Mouse (Mus musculus) cerebellum, adult 18-20 months (tissue): Measurements from ENCODE around the gene Yipf3.

Experiments used
- DNase-seq, 2 experiments: peaks; one replicate each; pipeline ENCODE4 v3.0.0; 2021

Gene Yipf3

DNA sequence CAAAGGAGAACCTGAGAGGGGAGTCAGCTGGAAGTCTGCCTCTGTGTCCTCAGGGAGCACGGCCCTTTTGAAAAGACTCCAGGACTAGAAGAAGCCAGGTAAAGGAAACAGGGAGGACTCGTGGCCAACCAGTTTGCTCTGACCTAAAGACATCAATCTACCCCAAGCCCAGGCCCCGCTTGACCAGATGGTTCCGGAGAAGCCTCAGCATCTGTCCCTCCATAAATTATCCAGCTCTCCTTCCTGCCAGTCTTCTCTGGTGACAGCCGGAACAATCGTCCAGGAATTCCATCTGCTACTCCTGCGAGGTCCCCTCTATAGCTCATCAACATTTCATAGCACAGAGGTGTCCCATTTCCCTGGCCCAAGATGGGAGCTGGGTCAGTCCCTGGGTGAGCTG lies 36.8 kb downstream of the Yipf3 start:
- DNase-seq: no peak

DNA sequence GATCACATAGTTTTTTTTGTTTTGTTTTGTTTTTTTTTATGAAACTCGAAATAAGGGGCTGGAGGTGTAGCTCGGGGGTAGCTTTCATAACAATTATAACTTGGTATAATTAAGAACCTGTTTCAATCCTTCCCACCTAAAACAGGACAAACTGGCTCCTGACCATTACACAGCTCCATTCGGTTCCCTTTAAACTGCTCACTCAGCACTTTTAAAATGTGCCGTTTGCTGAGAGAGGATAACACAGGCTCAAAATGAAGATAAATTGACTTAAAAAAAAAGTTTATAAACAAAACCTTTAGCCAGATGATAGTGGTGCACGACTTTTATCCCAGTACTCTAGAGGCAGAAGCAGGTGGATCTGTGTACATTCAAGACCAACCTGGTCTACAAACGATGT lies 37.5 kb downstream of the Yipf3 start:
- DNase-seq: no peak

DNA sequence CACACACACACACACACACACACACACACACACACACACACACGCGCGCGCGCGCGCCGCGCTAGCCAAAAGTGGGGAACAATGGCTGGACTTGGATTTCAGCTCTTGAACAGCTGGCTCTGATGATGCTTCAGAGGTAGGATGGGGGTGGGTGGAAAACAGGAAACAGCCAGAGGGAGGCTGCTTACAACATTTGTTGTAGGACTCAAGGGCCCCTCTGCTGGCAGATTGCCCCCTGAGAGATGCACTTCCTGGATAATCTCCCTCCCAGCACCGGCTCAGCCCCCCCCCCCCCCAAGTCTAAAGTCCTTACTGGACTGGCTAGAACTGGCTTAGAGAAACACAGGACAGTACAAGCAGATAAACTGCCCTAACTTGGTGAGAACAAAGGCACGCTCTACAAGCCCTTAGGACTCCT lies 39.8 kb downstream of the Yipf3 start:
- DNase-seq: no peak

DNA sequence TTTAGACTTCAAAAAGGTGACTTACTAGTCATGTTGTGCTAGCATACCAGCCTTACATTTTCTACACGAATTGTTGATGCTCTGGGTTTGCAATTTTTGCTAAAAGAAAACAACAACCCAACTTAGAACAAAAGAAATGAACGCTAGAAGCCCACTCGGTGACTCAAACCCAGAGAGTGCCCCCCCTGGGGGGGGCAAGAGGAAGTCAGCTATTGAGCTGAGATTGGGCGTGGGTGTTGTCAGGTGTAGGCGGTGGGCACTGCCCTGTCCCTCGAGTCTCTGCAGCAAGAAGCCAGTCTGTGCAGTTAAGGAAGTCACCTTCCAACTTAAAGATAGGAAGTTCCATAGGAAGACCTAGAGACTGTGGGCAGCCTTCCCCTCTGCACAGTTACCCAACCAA lies 48.7 kb downstream of the Yipf3 start:
- no peak for DNase-seq

DNA sequence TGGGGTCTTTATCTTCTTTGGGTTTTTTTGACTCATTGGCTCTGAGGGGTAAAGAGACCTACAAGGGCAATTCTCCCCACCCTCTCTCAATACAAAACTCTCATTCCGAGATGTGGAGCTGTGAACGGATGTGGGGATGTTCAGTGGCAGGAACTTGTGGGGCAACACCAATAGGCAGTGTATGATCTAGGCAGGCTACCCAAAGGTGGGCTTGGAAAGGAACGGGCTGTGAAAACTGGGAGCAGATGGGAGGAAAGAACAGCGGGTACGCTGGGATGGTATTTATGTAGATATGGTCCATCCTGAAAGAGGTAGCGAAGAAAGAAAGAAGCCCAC lies 49.1 kb downstream of the Yipf3 start:
- no peak for DNase-seq

DNA sequence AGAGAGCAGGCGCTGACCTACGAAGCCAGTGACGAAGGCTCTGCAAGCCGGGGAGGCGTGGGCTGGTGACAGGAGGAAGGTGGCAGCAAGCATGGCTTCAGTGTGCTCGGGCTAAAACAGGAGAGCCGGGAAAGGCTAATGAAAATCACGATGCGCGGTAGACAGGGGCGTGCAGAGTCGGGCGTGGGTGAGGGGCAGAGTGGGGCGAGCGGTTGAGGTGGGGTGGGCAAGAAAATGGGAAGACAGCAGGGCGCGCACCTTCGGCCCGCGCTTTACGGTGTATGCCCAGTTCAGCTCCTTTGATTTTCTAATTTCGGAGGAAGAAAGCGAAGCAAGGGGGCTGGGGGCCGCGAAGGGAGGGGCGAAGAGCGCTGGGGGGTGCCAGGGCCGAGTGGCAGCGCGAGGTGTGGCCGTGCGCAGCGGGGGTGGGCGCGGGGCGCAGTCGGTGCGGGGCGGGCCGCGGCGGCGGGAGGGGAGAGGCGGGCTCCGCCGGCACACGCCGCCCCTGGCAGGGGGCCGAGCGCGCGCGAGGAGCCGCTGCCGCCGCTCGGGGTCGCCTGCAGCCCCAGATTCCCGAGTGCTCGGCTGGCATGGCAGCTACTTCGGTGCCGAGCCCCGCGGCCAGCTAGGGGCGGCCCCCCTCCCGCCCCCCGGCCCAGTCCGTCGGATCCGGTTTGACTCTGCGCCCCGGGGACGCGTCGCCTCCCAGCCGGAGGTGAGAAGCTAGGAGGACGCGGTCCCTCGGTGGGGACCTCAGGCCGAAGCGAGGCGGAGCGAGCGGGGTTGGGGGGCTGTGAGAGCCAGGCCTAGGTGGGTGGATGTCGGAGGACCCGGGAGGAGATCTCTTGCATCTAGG lies 49.7 kb downstream of the Yipf3 start, which contains the start of gene Dlk2:
Dlk2 (plus strand) TSS at position 58 of the 856 bp plus-strand sequence.
- peak; percentile 20 to 24 for DNase-seq

DNA sequence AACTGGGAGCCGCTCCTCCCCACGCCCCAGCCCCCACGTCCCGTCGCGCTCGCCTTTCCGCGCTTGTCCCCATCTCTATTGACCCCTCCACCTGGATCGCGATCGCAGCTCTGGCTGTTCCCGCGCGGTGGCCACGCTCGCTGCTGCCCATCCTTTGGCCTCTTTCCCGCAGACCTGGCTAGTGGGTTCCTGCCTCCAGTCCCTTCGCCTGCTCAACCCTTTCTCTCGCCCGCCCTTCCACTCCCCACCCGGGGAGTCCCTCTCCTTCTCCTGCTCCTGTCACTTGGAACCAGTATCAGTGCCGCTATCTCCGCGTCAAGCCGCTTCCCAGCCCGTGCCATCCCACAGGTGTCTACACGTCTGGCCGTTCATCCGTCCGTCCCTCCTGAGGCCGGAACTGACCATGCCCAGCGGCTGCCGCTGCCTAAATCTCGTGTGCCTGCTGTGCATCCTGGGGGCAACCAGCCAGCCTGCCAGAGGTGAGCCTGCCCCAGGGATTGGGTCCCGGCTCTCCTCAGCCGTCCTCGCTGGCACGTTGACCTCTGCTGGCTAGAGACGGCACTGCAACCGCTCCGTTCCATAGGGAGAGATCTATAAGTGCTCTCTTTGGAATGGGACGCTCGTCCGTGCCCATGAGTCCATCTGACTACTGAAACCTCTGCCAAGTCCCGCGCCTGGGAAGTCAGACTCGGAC lies 50.5 kb downstream of the Yipf3 start:
- DNase-seq: peak; percentile 88 to 89

DNA sequence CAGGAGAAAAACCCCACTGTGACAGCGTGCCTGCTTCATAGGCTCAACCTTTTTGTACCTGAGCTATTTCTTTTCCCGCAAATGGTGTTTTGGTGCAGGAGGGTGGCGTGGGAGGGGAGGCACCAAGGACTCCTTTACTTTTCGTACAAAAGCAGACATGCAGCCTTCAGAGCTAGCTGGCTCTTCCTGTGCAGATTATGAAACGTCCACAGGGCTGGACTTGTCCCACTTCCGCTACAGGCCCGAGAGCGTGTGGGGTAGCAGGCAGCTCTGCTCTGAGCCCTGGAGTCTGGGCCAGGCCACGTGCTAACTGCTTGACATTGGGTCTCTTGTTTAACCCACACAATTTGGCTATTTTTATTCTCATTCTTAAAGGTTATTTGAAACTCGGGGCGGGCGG lies 54.0 kb downstream of the Yipf3 start:
- DNase-seq: no peak
